Mouse (Mus musculus) liver, embryonic 14.5 days (tissue): ENCODE results near the gene Vwa3a. TPM values are rescaled to one million over a fixed set of nuclear protein-coding genes. Genes with fewer than 3 reads are reported as not detected.

Experiments used
- ATAC-seq: fragments of 200-750 bp; cut with Nextera tagmentation; 2 replicates; pipeline ENCODE4 v1.8.0; 2017; ENCODE audit warnings: moderate number of reproducible peaks, mild to moderate bottlenecking, moderate library complexity; ENCODE audit not compliant: insufficient read depth
- DNase-seq, 3 experiments: peaks; one replicate each; pipeline ENCODE4 v3.0.0-alpha.2; 2012 to 2013; ENCODE audit warnings: low read depth in 3 of 3, low spot score in 3 of 3
- H3K27ac ChIP-seq: fragments of 300-500 bp; sonication (generic); 2 replicates; pipeline ENCODE4 v1.5.1; 2014; ENCODE audit warnings: moderate library complexity, mild to moderate bottlenecking, control low read depth, inconsistent platforms
- H3K27me3 ChIP-seq: fragments of 300-500 bp; sonication (generic); 2 replicates; pipeline ENCODE4 v1.6.1; 2014; ENCODE audit warnings: mild to moderate bottlenecking, low read length, moderate library complexity; ENCODE audit not compliant: control insufficient read depth, insufficient read depth
- H3K36me3 ChIP-seq: fragments of 300-500 bp; sonication (generic); replicated peaks from 2 replicates; pipeline ENCODE4 v1.6.1; 2014; ENCODE audit warnings: low read depth; ENCODE audit not compliant: control insufficient read depth, insufficient read depth
- H3K4me1 ChIP-seq, 2 experiments: fragments of 200-500 bp in 1 of 2; fragments of 300-500 bp in 1 of 2; sonication (generic) in 1 of 2; replicated peaks; 2 replicates each; pipeline ENCODE4 v1.6.1; 2012 to 2014; ENCODE audit warnings: antibody characterized with exemption in 1 of 2, inconsistent platforms in 1 of 2, low read length in 1 of 2; ENCODE audit not compliant: control insufficient read depth in 2 of 2, insufficient read depth in 2 of 2
- H3K4me2 ChIP-seq: fragments of 300-500 bp; sonication (generic); 2 replicates; pipeline ENCODE4 v1.6.1; 2014; ENCODE audit warnings: low read depth, mild to moderate bottlenecking, control low read depth, moderate library complexity
- H3K4me3 ChIP-seq, 2 experiments: fragments of 200-500 bp in 1 of 2; fragments of 300-500 bp in 1 of 2; sonication (generic) in 1 of 2; 2 replicates each; pipeline ENCODE4 v1.5.1; 2012 to 2014; ENCODE audit warnings: low read depth in 2 of 2, low read length in 2 of 2, mild to moderate bottlenecking in 2 of 2, control low read depth in 1 of 2, inconsistent platforms in 1 of 2, moderate library complexity in 1 of 2; ENCODE audit not compliant: insufficient read depth in 1 of 2
- H3K9ac ChIP-seq: fragments of 300-500 bp; sonication (generic); replicated peaks from 2 replicates; pipeline ENCODE4 v1.6.1; 2014; ENCODE audit warnings: mild to moderate bottlenecking, control low read depth, moderate library complexity
- H3K9me3 ChIP-seq: fragments of 300-500 bp; sonication (generic); 2 replicates; pipeline ENCODE4 v1.6.1; 2016; ENCODE audit warnings: low read length, mixed read lengths; ENCODE audit not compliant: control insufficient read depth
- CTCF ChIP-seq: IDR thresholded peaks from 2 replicates; pipeline ENCODE4 v1.5.1; 2016; ENCODE audit warnings: antibody characterized with exemption, low read depth, control low read depth
- EP300 ChIP-seq: IDR thresholded peaks from 2 replicates; pipeline ENCODE4 v1.6.1; 2016; ENCODE audit warnings: antibody characterized with exemption, low read depth
- WGBS: fragments of 180-500 bp; shearing (Covaris S2); extraction: QIAGEN DNeasy Blood & Tissue Kit; methylation state at CpG from one replicate; pipeline ENCODE4 v1.1.7; 2014; ENCODE audit not compliant: insufficient replicate concordance; 5-methylcytosine and 5-hydroxymethylcytosine counted together
- polyA plus RNA-seq, 2 experiments: library from polyadenylated mRNA; depleted of rRNA in 1 of 2; stranded (reverse) in 1 of 2; unstranded in 1 of 2; fragments of >200 nt; fragmentation: Nextera tagmentation in 1 of 2; extraction: Ambion mirVana in 1 of 2; gene quantifications; 2 replicates each; pipeline versions ENCODE4 v1.2.1 to v1.2.3; 2012 to 2014

Vwa3a gene
- polyA plus RNA-seq, 2 experiments = 0.07 TPM; not detected in 1

DNA sequence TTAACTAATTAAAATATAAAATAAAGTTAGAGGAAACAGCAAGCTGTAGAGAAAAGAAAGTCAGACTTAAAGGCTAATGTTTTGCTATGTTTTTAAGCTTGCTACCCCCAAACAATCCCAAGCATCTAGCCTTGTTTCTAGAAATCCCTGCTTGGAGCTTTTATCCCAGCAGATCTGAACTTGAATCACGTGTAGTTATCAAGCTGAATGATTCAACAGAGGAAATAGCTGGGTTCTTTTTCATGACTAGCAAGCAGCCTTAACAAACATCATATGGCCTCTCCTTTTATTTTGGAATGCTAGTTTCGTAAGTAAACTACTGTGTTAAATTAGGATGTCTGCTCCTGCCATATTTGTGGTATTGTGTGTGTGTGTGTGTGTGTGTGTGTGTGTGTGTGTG is 21.9 kb upstream of the Vwa3a start:
- ATAC-seq (no peak), DNase-seq (no peak)
- no peak overlapping the region for H3K9ac ChIP-seq
- H3K4me3 ChIP-seq = no peak overlapping the region
- WGBS = 67% methylated on average over 2 of the region's 2 CpGs
- H3K27me3 ChIP-seq = no peaks in the 10 kb centered on the region
- H3K4me2 ChIP-seq = no peak overlapping the region
- no peaks in the 10 kb centered on the region for H3K36me3 ChIP-seq
- H3K27ac ChIP-seq = no peak overlapping the region
- TF ChIP-seq EP300 (no peak), CTCF (no peak)
- H3K4me1 ChIP-seq = no peaks in the 10 kb centered on the region
- H3K9me3 ChIP-seq = no peaks in the 10 kb centered on the region

DNA sequence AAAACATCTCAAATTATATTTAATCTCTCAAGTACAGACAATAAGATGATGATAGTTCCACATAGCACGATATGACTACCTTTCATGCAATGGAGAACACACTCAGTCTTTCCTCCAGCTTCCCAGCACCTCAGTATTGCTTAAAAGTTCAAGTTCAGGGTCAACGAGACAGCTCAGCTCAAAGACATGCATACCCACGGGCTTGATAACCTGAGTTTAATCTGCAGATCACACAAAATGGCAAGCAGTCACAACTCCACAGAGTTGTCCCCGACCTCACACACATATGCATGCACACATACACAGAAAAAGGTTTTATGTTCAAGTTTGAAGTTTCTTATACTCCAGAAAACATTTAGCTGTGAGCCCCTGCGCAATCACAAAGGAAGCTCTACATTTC is 18.1 kb upstream of the Vwa3a start:
- no peaks in the 10 kb centered on the region for H3K4me1 ChIP-seq
- no peak overlapping the region for H3K4me3 ChIP-seq
- ATAC-seq (no peak), DNase-seq (no peak)
- no peak overlapping the region for H3K27ac ChIP-seq
- H3K27me3 ChIP-seq = no peaks in the 10 kb centered on the region
- H3K9me3 ChIP-seq = no peaks in the 10 kb centered on the region
- no peak overlapping the region for H3K9ac ChIP-seq
- 71% methylated on average over 5 of the region's 5 CpGs for WGBS
- H3K4me2 ChIP-seq = no peak overlapping the region
- no peaks in the 10 kb centered on the region for H3K36me3 ChIP-seq
- TF ChIP-seq CTCF (no peak), EP300 (no peak)

DNA sequence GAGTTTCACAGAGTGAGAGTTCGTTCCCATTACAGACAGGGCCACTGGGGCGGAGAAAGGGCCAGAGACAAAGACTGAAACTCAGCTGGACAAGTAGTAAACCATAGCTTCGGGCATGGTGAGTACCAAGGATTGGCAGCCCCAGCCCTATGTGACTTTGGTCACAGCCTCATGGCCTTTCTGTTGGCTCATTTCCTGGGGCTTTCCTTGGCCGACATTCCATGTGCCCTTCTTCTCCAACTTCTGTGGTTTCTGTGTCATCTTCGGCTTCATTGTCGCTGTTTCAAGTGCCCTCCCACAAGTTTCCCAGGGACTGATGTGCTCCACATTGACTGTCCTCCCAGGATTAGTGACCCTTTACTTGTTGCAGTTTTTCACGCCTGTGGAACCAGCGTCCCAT is 17.7 kb upstream of the Vwa3a start:
- H3K4me3 ChIP-seq = no peak overlapping the region
- H3K9ac ChIP-seq = no peak overlapping the region
- no peaks in the 10 kb centered on the region for H3K27me3 ChIP-seq
- no peak overlapping the region for H3K4me2 ChIP-seq
- TF ChIP-seq CTCF = no peak
- no peak for TF ChIP-seq EP300
- no peaks in the 10 kb centered on the region for H3K36me3 ChIP-seq
- no peaks in the 10 kb centered on the region for H3K4me1 ChIP-seq
- no peak for ATAC-seq
- no peaks in the 10 kb centered on the region for H3K9me3 ChIP-seq
- no peak for DNase-seq
- H3K27ac ChIP-seq = no peak overlapping the region
- WGBS = 84% methylated on average over 8 of the region's 8 CpGs

DNA sequence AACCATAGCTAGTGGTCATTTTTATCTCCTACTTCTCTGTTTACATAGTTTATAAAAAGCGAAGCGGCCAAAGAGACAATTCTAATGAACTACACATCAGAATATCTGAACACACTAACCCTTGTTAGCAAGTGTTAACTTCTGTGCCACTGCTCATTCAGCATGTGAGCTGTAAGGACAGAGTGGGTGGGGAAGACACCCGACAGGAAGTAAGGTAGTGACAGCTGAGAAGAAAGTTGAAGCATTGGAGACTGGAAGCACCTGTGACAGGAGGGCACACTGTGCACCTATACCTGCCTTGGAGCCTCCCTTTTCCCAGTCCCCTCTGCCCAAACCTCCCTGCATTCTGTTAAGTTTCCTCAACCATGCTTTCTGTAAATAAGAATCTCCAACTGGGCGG is 17.1 kb upstream of the Vwa3a start:
- no peaks in the 10 kb centered on the region for H3K4me1 ChIP-seq

DNA sequence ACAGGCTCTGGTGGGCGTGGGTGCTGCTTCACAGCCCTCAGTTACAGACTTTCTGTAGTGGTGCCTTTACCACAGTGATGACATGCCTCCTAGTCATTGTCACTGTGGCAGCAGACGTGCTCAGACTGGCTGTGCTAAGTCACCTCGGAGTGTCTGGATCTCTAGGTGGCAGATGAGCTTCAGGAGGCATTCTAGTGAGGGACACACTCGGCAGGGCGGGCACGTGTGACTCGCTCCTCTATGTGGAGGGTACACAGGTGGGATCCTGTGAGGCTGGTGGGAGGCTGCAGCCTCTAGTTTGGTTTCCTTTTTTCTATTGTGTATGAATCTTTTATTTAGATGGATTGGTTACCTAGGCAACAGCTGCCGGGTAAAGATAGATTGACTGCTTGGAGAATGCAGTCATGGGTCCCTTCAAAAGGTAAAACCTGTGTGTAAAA is 16.3 kb upstream of the Vwa3a start:
- Histone ChIP-seq H3K9me3 (no peaks in the 10 kb centered on the region), H3K9ac (no peak overlapping the region), H3K4me1 (no peaks in the 10 kb centered on the region), H3K27me3 (no peaks in the 10 kb centered on the region), H3K36me3 (no peaks in the 10 kb centered on the region), H3K27ac (no peak overlapping the region), H3K4me2 (no peak overlapping the region), H3K4me3 (no peak overlapping the region)
- DNase-seq (no peak), ATAC-seq (no peak)
- no peak for TF ChIP-seq EP300
- no peak for TF ChIP-seq CTCF
- 77% methylated on average over 8 of the region's 8 CpGs for WGBS

More for the DNA sequence above, 17.1 kb upstream of the Vwa3a start:
- no peaks in the 10 kb centered on the region for H3K36me3 ChIP-seq
- no peak overlapping the region for H3K4me2 ChIP-seq
- no peak overlapping the region for H3K9ac ChIP-seq
- no peaks in the 10 kb centered on the region for H3K27me3 ChIP-seq
- TF ChIP-seq EP300 (no peak), CTCF (no peak)
- no peaks in the 10 kb centered on the region for H3K9me3 ChIP-seq
- DNase-seq (no peak), ATAC-seq (no peak)
- no peak overlapping the region for H3K27ac ChIP-seq
- 83% methylated on average over 4 of the region's 4 CpGs for WGBS
- H3K4me3 ChIP-seq = no peak overlapping the region
